Mouse (Mus musculus) retina, adult 2 months (tissue): ENCODE results near the gene Specc1l.
"Not testable (repeated sequence)": the region's sequence is repeated elsewhere in the genome, so short reads cannot be mapped to it uniquely, and the experiment has no call there.

Experiments
- DNase-seq: peaks from one replicate; pipeline ENCODE4 v3.0.0-alpha.2; 2012; ENCODE audit warnings: low read depth, low spot score

Specc1l gene

GRCm38 (mm10) chr10:75277501-75277900 is 65.6 kb downstream of the Specc1l start:
- DNase-seq = no peak

GRCm38 (mm10) chr10:75282648-75283047 is 70.8 kb downstream of the Specc1l start:
- DNase-seq = no peak

- no peak for DNase-seq
Observed at GRCm38 (mm10) chr10:75283821-75284220, 71.9 kb downstream of the Specc1l start.

GRCm38 (mm10) chr10:75288579-75288978 is 76.7 kb downstream of the Specc1l start:
- no peak for DNase-seq

GRCm38 (mm10) chr10:75289392-75289791 is 77.5 kb downstream of the Specc1l start:
- DNase-seq = no peak

GRCm38 (mm10) chr10:75290650-75291049 is 78.8 kb downstream of the Specc1l start:
- no peak for DNase-seq

GRCm38 (mm10) chr10:75291338-75291737 is 79.5 kb downstream of the Specc1l start:
- no peak for DNase-seq

- not testable (repeated sequence) for DNase-seq
Observed at GRCm38 (mm10) chr10:75292206-75292605, 80.3 kb downstream of the Specc1l start.

GRCm38 (mm10) chr10:75293288-75293687 is 81.4 kb downstream of the Specc1l start:
- no peak for DNase-seq

GRCm38 (mm10) chr10:75294362-75294761 is 82.5 kb downstream of the Specc1l start:
- DNase-seq = no peak

GRCm38 (mm10) chr10:75294926-75295325 is 83.1 kb downstream of the Specc1l start:
- no peak for DNase-seq

- no peak for DNase-seq
Observed at GRCm38 (mm10) chr10:75298608-75299007, 86.7 kb downstream of the Specc1l start.

- DNase-seq = no peak
Observed at GRCm38 (mm10) chr10:75299785-75300418, 88.0 kb downstream of the Specc1l start.

GRCm38 (mm10) chr10:75301195-75301806 is 89.4 kb downstream of the Specc1l start:
- DNase-seq = no peak

GRCm38 (mm10) chr10:75301937-75302336 is 90.1 kb downstream of the Specc1l start:
- no peak for DNase-seq

GRCm38 (mm10) chr10:75302536-75302935 is 90.7 kb downstream of the Specc1l start:
- no peak for DNase-seq

- DNase-seq = no peak
Observed at GRCm38 (mm10) chr10:75303324-75304048, 91.6 kb downstream of the Specc1l start.

GRCm38 (mm10) chr10:75304049-75304405 is 92.2 kb downstream of the Specc1l start:
- no peak for DNase-seq

GRCm38 (mm10) chr10:75304413-75304812 is 92.5 kb downstream of the Specc1l start:
- DNase-seq = no peak

GRCm38 (mm10) chr10:75307130-75307529 is 95.3 kb downstream of the Specc1l start:
- no peak for DNase-seq

- DNase-seq = no peak
Observed at GRCm38 (mm10) chr10:75312361-75312760, 100.5 kb downstream of the Specc1l start.

- DNase-seq = no peak
Observed at GRCm38 (mm10) chr10:75314190-75314980, 102.5 kb downstream of the Specc1l start.
